Mouse (Mus musculus) frontal cortex, postnatal 36 days (tissue): ENCODE measurements around the gene Fgfr2.
"Not testable (repeated sequence)": the region's sequence is repeated elsewhere in the genome, so short reads cannot be mapped to it uniquely, and the experiment has no call there.

Experiments
- DNase-seq, 2 experiments: peaks; one replicate each; pipeline ENCODE4 v3.0.0; 2022; ENCODE audit warnings: low spot score in 2 of 2

Fgfr2 gene

DNA sequence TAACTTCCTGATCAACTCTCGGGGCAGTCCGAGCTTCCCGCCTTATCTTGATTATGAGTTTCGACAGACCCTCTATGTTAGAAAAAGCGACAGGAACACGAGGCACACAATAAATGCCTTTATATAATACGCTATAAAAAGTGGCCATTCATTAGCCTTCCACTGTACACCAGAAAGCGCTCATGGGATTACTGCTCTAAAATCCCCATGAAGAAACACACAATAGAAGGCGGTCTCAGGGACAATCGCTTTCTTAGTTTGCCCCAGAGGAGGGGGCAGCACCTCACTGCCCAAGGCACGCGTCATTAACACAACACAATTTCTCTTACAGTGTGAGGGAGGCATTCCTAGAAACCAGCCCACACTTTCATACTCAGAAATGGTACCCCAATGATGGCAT lies 2954.9 kb downstream of the Fgfr2 start:
- DNase-seq: no peak

DNA sequence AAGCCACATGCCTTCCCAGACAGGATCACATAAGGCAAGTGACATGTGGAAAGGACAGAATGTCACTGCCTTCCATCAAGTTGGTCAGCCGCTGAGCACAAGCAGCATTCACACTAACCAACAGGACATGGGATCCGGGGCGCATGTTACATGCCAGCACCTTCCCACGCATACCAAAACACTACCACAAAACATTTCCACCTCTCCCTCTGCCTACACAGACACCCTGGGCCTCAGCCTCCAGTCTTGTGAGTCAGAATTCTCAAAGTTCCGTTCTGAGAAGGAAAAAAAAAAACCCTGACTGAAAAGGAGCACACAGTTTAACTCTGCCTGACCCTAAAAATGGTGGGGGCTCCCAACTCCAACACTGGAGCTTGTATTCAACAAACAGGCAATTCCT lies 2955.9 kb downstream of the Fgfr2 start:
- DNase-seq: peak in 1 of 2 experiments; percentile 18

DNA sequence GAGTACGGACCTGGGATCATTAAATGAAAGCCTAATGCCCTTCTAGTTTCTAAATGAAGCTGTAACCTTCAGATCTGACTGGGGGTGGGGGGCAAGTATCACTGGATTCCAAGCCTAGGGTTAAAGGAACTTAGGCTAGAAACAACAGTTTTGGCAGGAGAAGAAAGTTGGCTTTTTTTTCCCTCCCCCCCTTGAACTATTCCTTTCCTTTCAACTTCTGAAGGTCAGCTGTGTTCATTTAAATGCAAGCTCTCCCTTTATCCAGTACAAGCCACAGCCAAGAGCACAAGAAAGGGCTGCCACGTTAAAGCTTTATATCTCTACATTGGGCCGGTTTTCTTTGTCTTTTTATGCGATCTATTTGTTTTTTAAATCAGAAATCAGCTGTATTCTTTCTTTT lies 2957.0 kb downstream of the Fgfr2 start:
- DNase-seq: no peak

DNA sequence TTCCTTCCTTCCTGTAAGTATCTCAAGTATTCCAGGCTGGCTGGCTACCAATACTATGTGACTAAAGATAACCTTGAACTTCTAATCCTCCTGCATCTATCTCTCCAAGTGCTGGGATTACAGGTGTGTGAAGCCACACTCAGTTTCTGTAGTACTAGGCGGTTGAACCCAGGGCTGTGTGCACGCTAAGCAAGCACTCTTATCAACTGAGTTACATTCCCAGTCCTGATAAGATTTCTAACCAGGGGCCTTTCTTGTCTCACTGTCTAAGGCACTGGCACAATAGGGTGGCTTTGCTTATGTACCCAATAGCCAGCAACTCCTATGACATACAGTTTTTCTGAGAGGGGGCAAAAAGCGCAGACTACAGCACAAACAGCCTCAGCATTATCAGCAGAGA lies 2957.7 kb downstream of the Fgfr2 start:
- DNase-seq: no peak

DNA sequence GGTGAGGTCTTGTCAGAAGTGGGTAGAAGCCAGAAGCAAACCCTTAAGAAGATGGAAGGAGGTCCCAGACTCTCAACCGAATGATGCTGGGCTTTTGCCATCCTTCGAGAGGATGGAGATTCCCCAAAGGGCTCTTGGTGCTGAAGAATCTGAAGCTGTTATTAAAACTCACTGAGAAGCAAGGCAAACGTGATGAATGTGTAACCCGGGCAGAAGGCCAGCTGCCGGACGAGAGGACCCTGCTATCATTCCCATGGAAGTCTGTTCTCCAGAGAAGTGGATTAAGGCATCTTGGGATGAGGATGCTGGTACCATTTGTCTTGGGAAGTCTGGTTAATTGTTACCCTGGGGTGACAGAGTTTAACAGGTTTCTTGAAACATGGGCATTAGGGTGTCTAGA lies 2960.4 kb downstream of the Fgfr2 start:
- no peak for DNase-seq

DNA sequence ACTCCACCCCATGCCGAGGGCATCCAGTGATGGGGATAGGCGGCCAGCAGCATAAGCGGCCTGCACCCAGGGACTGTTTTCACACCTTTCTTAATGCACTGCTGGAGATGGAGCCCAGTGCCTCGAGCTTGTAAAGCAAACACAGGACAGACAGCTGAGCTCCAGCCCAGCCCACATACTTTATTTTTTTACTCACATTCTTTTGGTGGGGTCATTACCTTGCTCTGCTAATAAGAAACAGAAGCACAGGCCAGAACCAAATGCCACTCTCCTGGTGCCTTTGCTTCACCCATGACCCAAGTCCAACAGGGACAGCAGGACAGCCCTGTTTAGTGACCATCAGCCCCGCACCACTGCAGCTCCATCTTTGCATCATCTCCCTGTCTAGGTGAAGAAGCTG lies 2961.6 kb downstream of the Fgfr2 start:
- DNase-seq: no peak

DNA sequence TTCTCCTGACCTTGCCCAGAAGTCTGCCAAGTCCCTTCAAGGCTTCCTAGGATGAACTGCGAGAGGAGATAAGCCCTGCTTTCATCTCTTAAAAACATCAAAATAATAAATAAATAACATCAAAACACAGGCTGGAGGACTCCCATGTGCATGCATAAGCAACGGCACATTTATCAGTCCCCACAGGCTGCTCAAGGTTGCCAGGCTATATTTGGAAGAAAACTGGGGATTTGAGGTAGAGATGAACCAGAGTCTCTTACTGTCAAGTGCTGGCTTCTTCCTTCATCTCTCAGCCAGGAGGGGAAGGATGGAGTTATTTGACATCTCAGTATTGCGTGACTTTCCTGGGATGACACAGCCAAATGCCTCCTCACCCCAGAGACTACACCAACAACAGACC lies 2964.3 kb downstream of the Fgfr2 start:
- DNase-seq: no peak

DNA sequence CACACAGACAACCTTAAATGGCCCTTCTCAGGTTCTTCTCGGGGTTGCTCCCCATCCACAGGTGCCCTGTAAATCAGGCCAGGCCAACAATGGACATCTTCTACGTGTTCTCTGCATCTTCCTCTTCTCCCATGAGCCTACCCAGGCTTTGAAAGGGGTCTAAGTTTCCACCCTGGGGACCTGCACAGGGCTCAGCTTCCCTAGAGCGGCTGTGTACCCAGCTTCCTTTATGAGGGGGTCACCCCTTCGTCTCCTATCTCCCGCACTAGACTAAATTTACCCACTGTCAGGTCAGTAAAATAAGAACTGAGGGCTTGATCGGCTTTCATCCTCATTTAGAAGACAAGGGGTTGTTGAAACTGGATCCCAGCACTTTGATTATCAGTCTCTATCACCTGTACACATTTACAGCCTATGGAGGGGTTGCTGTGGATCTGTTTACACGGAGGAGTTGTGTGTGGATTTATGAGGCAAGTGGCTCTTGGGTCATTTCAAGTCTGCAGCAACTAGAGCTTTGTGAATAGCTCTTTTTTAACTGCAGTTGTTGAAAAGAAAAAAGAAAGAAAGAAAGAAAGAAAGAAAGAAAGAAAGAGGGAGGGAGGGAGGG lies 2969.7 kb downstream of the Fgfr2 start:
- no peak for DNase-seq

DNA sequence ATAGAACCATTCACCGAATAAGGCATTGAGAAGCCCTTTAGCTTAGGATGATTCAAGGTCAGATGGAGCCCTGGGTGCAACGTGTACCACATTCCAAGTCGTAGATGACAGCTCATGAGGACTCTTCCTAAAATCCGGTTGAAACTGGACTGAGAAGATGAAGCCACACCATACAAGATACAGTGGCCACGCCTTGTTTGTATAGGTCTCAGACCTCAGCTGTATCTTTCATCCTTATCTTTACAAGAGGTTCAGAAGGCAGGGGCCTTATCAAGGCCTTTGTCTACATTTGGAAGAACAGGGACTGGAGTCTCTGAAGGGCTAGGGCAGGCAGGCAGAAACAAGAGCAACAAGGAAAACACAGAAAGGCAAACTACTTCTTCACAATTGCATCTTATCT lies 2974.2 kb downstream of the Fgfr2 start:
- no peak for DNase-seq

DNA sequence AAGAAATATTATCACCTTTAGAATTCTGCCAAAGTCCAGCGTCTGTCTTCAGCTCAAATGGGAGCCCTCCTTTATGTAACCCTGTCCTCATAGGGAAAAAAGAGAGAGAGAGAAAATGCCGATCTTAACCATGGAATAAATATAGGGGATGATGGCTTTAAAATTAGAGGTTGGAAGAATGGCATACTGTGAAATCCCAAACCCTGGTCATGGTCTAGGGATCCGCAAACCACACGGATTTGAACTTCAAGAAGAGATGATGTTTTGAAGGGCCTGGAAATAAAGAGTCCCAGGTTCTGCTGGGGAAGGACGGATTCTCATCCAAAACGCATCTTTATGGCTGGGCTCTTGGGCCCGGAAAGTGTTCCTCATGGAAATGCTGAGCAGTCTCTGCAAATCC lies 2975.9 kb downstream of the Fgfr2 start:
- no peak for DNase-seq

DNA sequence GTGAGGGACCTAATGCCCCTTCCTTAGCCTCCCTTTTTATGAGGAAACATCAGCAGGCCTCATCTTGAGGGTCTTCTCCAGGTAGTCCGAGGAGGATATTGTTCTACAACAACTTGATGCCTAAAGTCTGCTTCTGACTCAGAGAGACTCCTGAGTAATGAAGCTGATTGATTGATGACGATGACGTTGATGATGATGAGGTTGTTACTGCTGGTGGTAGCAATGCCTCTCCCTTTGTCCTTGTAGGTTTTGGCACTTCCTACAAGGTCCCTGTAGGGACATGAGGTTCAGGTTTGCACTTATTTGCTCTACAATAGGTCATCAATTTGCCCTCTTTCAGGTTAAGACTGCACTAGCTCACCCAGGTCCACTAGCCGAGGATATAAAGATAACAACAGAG lies 2977.9 kb downstream of the Fgfr2 start:
- no peak for DNase-seq

DNA sequence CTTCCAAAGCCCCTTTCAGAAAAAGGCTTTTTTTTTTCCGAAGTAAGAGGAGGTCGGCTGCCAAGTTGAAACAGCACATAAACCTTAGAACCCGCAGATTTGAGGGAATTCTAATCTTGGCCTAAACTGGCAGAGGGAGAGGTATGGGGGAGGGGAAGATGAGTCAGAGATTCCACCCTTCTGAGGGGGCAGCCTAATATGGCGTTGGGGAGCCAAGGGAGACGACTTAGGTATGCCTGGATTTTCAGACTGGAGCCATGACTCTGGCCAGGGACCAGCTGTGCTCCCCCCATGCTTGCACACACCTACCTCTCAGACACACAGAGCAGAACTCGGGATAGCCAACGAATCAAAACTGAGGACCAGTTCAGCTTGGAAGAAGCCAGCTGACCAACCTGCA lies 2979.8 kb downstream of the Fgfr2 start:
- DNase-seq: no peak

DNA sequence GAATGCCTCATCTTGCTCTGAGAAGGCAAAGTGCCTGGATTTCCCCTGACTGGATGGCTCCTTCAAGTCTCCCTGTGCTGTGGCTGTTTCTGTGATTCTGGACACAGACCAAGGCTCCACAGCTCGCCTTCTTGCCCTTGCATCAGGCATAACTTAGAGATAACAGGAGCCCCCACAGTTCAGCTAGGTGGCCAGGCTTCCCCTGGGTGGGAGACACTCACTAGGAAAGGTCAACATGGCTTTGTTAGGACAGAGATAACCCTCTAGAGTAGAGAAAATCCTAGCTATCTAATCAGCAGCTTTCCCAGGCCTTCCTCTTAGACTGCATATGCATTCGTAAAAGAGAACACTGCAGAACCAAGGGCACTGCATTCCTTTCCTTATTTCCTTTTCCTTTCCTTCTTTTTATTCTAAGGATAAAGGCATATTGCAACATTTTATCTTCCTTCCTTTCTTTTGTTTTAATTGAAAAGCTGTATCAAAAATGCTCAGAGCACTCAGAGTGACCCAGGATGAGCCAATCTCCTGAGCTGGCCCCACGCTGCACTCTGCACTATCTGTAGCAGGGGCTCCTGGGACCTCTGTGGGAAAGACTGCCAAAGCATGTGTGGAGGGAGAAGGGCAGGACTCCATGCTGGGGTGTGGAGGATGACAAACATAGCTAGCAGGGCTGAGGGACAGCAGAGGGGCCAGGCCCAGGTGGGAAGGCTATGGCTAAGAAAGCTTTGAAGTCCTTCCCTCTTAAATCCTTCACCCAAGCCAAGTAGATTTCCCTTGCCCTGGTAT lies 2981.9 kb downstream of the Fgfr2 start:
- no peak for DNase-seq

DNA sequence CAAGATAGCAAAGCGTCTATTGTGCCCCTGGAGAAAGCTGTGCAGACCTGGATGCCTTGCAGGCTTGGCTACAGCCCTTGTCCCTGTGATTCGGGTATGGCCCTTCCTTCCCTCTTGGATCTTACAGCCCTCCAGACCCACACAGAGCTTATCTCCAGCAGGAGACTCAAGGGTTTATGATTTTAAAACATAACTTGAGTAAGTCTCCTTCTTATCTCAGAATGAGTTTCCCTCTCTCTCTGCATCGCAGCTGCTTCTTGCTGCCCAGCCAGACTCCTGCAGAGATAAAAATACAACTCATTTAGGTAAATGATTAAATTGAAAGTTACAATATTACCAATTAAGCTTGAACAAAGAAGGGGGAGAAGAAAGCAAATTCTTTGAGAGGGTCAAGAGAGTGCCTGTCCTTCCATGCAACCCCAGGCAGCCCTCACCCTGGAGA lies 2988.2 kb downstream of the Fgfr2 start:
- no peak for DNase-seq

DNA sequence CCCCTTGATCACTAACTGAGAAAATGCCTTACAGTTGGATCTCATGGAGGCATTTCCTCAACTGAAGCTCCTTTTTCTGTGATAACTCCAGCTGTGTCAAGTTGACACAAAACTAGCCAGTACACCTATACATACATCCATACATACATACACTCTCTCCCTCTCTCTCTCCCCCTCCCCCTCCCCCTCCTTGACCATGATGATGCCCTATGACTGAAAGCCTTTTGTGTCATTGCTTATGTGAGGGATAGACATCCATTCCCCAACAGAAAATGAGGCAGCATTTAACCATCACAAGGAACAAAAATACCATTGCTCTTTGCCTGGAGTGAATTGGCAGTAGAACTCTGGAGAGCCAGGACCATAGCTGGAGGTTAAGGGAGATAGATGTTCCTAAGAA lies 2988.7 kb downstream of the Fgfr2 start:
- not testable (repeated sequence) for DNase-seq

DNA sequence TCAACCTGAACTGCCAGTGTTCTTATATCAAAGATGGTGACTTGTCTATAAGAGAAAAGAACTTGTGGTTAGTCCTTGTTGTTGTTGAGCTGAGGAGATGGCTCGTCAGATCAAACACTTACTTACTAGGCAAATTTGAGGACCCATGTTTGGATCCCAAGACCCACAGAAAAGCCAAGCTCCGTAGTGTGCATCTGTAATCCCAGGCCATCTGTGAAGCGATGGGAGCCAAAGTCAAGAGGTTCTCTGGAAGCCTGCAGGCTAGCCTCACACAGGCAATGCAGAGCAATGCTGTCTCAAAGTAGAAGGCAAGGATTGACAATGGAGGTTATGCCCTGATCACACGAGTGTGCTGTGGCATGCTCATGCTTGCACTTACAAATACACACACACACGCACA lies 2992.9 kb downstream of the Fgfr2 start:
- no peak for DNase-seq

DNA sequence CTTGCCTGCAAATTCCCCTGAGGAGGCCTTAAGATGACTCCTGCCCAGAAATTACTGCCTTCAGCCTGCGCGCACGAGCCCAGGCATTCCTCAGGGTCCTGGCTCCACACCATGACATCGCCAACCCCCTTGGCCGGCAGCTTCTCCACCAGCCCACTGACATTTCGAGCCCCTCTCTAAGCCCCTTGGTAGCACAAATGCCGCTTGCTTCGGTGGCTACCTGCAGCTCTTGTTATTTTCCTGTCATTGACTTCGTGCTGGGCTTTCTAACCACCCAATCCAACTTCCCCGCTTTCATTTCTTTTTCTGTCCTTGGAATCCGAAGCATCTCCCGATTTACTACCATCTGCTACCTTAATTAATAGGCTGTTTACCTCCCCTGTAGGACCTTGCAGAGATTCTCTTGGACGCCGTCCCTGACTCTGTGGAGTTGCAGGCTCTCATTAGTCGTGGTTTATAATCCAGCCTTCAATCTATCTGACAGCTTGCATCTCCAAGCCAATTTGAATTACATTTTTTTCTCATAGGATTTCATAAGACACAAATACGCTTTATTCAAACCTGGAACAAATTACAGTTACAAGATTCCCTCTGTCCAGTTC lies 2993.7 kb downstream of the Fgfr2 start:
- no peak for DNase-seq

DNA sequence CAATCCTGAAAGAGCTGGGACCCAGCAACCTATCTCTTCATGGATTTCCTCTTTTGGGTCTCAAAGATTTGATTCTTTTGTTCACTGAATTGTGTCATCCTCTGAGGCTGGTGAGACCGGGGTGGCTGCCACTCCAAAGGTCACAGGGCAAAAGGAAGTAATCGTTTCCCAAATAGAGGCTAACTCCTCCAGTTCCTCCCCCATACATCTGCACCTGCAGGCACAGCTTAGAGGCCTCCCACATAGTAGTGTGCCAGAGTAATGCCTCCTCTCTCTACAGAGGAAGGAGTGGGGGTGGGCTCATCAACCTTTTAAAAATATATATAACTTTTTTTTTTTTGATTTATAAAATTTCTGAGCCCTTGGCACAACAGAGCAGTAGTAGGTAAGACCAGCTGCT lies 3001.6 kb downstream of the Fgfr2 start:
- no peak for DNase-seq

DNA sequence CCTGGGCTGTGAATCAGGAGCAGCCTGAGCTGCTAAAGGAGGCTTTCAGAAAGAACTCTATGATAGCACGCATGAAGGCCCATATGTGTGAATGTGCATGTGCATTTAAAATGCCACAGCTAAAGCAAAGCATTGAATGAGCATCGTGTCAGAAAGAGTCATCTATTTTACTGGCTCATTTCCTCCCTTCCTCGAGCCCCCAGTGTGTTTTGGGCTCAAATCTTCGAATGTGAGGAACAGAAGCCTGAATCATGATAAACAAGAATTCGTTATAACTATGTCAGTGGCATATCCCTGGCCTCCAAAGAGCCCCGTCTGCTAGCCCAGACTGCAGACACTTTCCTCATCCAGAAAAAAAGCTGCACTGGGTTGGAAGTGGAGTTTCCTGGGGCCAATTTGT lies 3003.7 kb downstream of the Fgfr2 start:
- no peak for DNase-seq

DNA sequence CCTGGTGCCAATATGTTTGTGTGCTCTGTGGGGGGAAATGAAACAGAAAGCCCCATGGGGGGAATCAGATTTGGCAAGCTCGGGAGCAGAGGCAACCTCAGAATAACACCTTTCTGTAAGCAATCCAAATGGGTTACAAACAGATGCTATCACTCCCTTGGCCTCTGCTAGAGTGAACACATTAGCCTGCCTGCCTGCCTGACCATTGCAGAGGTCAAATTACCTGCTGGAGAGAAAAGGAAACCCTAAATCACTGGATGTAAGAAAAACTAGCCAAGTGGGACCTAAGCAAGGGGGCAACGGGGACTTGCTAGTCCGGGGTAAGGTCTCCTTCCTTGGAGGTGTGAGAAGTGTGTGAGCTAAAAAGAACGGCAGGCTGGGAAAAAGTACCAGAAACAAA lies 3004.4 kb downstream of the Fgfr2 start:
- no peak for DNase-seq

DNA sequence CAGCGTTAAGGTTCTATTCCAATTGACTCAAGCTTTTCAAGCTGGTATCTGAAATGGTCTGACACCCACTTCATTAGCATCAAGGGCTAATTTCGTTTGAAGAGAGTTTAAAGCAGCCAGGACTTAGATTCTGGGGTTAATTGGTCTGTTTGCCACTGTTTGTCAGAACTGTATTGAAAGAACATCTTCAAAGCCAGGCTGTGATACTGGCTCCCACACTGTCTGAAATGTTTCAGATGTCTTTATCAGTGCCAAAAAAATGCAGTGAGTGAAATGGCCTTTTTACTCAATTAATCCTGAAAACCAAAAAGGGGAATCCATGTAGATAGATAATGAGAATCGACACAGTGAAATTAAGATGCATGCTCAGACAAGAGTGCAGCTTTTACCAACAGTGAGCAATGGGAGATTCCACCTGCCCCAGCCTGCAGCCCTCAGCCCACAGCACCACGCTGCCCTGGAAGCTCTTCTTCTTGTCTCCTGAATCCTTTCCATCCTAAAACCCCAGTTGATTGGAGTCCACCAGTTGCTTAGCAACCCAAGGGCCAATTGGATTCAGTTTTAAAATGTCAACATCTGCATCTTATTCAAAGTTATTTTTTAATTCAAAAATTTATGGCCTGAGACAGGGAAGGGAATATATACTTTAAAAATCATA lies 3005.6 kb downstream of the Fgfr2 start:
- DNase-seq: no peak

DNA sequence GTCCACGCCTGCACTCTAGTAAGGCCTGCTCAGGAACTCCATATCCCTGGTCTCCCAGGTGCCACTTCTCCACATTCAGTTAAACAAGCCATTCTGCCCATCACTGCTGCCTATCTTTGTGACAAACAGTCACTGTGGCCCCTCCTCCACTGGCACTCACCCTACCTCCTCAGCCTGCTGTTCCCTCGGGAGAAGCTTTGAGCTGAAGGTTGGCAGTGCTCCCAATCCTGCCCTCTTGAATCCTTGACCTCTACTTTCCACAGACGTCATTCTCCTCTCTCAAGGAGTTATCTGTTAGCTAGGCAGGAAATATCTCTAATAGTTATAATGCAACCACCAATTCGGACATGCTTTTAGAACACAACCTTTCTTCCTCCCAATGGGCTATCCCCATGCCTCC lies 3008.7 kb downstream of the Fgfr2 start:
- DNase-seq: no peak
